Mouse (Mus musculus): ENCODE data around the gene Aig1. TPM values are rescaled to one million over a fixed set of nuclear protein-coding genes. Genes with fewer than 3 reads are reported as not detected.

Aig1 gene
- polyA plus RNA-seq, 1 experiment, result 70.7 TPM

DNA sequence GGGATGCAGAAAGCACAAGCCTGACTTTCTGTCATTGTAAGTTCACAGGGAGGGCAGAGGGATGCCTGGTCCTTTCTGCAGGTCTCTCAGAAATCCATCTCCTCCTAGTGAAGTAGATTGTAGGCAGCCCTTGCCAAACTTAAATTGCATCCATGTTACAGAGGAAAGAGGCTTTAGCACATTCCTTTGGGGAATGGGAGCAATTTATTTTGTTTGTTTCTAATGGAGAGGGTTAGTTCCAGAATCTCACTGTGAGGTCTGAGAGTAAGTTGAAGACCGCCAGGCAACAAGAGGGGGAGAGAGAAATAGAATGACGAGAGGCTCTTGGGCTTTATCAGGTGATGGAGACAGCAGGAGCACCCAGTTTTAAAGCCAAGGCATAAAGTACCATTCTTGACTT lies 155.7 kb downstream of the Aig1 start:
- Histone ChIP-seq H3K4me3 (ENCODE audit: low read depth, low read length) (no peak overlapping the region), H3K27ac (ENCODE audit: insufficient read depth, low read depth, low read length) (no peak overlapping the region), H3K36me3 (ENCODE audit: control insufficient read depth, insufficient read depth, low read length) (no peaks in the 10 kb centered on the region; the same call in 1 of the 2 replicates), H3K27me3 (ENCODE audit: control insufficient read depth, insufficient read depth, low read length) (no peaks in the 10 kb centered on the region), H3K4me1 (ENCODE audit: control insufficient read depth, insufficient read depth, insufficient read length, low read length) (no peaks in the 10 kb centered on the region)
- WGBS, result 86% methylated on average over 2 of the region's 2 CpGs
- TF ChIP-seq CTCF (IDR thresholded peaks at IDR 0.05; ENCODE audit: extremely low read depth, insufficient read length, insufficient replicate concordance, low read depth, low read length) (no peak), POLR2A (IDR thresholded peaks at IDR 0.05; ENCODE audit: low read depth, low read length) (no peak)

DNA sequence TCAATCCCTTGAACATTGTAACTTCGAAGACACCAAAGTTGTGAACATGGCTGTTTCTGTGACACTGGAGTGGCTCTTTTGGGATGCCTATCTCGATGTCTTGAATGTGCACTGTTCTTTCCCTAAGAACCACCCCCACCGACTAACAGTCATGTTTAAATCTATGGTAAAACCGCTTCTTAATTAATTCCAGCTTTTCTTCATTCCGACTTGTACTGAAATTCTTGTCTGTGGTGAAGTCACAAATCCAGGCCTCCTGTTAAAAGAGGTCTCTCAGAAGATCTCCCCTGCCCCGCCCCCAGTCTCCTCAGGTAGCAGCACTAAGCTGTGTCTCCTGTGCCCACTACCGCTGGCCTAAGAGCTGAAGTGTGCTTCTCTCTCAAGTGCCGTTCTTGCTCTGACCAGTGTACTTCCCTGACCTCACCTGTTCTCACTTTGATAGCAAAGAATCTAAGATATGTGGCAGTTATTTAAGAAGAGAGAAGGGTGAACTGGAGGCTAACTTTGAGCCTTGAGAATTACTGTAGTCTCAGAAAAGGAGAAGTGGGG lies 157.4 kb downstream of the Aig1 start:
- Histone ChIP-seq H3K36me3 (ENCODE audit: control insufficient read depth, insufficient read depth, low read length) (no peaks in the 10 kb centered on the region; the same call in 1 of the 2 replicates), H3K27ac (ENCODE audit: insufficient read depth, low read depth, low read length) (no peak overlapping the region), H3K4me1 (ENCODE audit: control insufficient read depth, insufficient read depth, insufficient read length, low read length) (no peaks in the 10 kb centered on the region), H3K4me3 (ENCODE audit: low read depth, low read length) (no peak overlapping the region), H3K27me3 (ENCODE audit: control insufficient read depth, insufficient read depth, low read length) (no peaks in the 10 kb centered on the region)
- WGBS, result 95% methylated on average over 8 of the region's 8 CpGs
- TF ChIP-seq POLR2A (IDR thresholded peaks at IDR 0.05; ENCODE audit: low read depth, low read length) (no peak), CTCF (IDR thresholded peaks at IDR 0.05; ENCODE audit: extremely low read depth, insufficient read length, insufficient replicate concordance, low read depth, low read length) (no peak)

DNA sequence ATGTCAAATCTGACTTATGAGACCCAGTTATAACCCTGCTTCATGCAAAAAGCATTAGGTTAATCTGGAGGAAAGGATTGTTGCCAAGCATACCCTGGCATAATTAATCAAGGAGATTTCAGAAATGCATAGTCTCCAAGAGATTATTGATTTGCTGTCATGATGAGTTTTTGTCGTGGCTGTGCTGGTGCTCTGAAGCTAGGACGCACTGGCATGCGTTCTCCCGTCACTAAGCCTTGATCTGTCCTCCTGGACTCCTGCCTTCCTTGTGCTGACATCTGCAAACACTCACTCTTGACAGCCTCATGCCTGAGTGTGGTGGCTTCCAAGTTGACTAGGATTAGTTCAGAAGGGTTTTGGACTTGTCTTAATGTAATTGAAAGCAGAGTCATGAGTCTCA lies 163.0 kb downstream of the Aig1 start:
- TF ChIP-seq POLR2A (IDR thresholded peaks at IDR 0.05; ENCODE audit: low read depth, low read length) (no peak), CTCF (IDR thresholded peaks at IDR 0.05; ENCODE audit: extremely low read depth, insufficient read length, insufficient replicate concordance, low read depth, low read length) (no peak)

DNA sequence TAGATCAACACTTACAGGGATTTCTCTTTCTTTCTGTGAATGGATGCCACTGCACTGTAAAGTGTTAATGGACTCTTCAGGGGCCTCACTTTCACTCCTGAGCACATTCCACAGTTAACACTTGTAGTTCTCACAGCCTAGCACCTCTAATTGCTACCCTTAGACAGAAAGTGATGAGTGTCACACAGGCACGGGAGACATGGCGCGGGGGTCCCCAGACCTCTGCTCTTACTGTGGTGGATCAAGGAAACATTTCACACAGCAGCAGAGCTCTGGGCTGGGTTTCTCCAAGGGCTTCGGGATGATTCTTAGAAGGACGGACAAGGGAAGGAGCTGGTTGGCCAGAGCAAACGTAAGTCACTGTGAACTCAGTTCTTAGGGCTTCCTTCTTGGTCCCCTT lies 166.1 kb downstream of the Aig1 start:
- Histone ChIP-seq H3K27me3 (ENCODE audit: control insufficient read depth, insufficient read depth, low read length) (no peaks in the 10 kb centered on the region), H3K4me3 (ENCODE audit: low read depth, low read length) (no peak overlapping the region), H3K27ac (ENCODE audit: insufficient read depth, low read depth, low read length) (no peak overlapping the region), H3K4me1 (ENCODE audit: control insufficient read depth, insufficient read depth, insufficient read length, low read length) (no peaks in the 10 kb centered on the region), H3K36me3 (ENCODE audit: control insufficient read depth, insufficient read depth, low read length) (no peaks in the 10 kb centered on the region)
- WGBS, result 85% methylated on average over 6 of the region's 6 CpGs
- TF ChIP-seq POLR2A (IDR thresholded peaks at IDR 0.05; ENCODE audit: low read depth, low read length) (no peak), CTCF (IDR thresholded peaks at IDR 0.05; ENCODE audit: extremely low read depth, insufficient read length, insufficient replicate concordance, low read depth, low read length) (no peak)

More for the DNA sequence above, 163.0 kb downstream of the Aig1 start:
- WGBS, result 71% methylated on average over 4 of the region's 4 CpGs
- Histone ChIP-seq H3K4me1 (ENCODE audit: control insufficient read depth, insufficient read depth, insufficient read length, low read length) (no peaks in the 10 kb centered on the region), H3K27ac (ENCODE audit: insufficient read depth, low read depth, low read length) (no peak overlapping the region), H3K4me3 (ENCODE audit: low read depth, low read length) (no peak overlapping the region), H3K27me3 (ENCODE audit: control insufficient read depth, insufficient read depth, low read length) (no peaks in the 10 kb centered on the region), H3K36me3 (ENCODE audit: control insufficient read depth, insufficient read depth, low read length) (no peaks in the 10 kb centered on the region)

DNA sequence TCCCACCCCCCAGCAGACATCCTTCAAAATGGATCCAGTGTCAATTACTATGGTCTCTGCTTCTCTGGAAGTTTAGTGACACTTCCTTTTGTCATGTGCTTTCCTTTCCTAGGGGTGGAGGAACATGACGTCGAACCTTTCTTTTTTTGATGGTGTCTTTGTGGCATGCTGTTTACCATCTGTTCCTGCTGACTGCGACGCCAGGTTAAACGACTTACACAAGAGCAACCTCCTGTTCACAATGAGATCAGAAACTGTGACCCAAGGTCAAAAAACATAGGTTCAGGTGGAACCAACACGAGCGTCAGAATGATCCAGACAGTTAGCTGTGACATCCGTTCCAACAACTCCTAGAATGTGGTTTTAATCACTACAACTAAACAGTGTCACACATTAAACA lies 166.7 kb downstream of the Aig1 start:
- no peaks in the 10 kb centered on the region for H3K4me1 ChIP-seq (ENCODE audit: control insufficient read depth, insufficient read depth, insufficient read length, low read length)
- H3K27me3 ChIP-seq (ENCODE audit: control insufficient read depth, insufficient read depth, low read length), result no peaks in the 10 kb centered on the region
- no peak for TF ChIP-seq POLR2A (IDR thresholded peaks at IDR 0.05; ENCODE audit: low read depth, low read length)
- no peak for TF ChIP-seq CTCF (IDR thresholded peaks at IDR 0.05; ENCODE audit: extremely low read depth, insufficient read length, insufficient replicate concordance, low read depth, low read length)
- no peak overlapping the region for H3K27ac ChIP-seq (ENCODE audit: insufficient read depth, low read depth, low read length)
- 69% methylated on average over 8 of the region's 8 CpGs for WGBS
- no peak overlapping the region for H3K4me3 ChIP-seq (ENCODE audit: low read depth, low read length)
- no peaks in the 10 kb centered on the region for H3K36me3 ChIP-seq (ENCODE audit: control insufficient read depth, insufficient read depth, low read length)

DNA sequence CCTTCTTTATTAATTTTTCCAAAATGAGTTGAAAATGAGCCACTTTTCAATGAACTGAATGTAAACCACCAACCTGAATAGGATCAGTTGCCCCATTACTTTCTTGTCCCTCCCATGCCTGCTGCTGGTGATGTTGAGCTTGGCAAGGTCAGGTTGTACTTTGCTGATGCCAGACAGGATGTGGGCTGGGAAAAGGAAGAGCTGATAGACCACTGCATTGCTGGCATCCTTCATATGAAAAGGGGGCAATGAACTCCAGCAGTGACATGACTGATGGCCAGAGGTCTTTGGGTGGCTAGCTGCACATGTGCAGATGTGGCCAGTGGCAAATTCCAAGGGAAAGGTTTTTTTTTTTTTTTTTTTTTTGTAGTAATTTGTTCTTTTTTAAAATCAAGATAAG lies 172.5 kb downstream of the Aig1 start:
- no peak overlapping the region for H3K4me3 ChIP-seq (ENCODE audit: low read depth, low read length)
- H3K27me3 ChIP-seq (ENCODE audit: control insufficient read depth, insufficient read depth, low read length), result no peaks in the 10 kb centered on the region
- no peaks in the 10 kb centered on the region for H3K4me1 ChIP-seq (ENCODE audit: control insufficient read depth, insufficient read depth, insufficient read length, low read length)
- TF ChIP-seq CTCF (IDR thresholded peaks at IDR 0.05; ENCODE audit: extremely low read depth, insufficient read length, insufficient replicate concordance, low read depth, low read length) (no peak), POLR2A (IDR thresholded peaks at IDR 0.05; ENCODE audit: low read depth, low read length) (no peak)
- no peaks in the 10 kb centered on the region for H3K36me3 ChIP-seq (ENCODE audit: control insufficient read depth, insufficient read depth, low read length)
- H3K27ac ChIP-seq (ENCODE audit: insufficient read depth, low read depth, low read length), result no peak overlapping the region

DNA sequence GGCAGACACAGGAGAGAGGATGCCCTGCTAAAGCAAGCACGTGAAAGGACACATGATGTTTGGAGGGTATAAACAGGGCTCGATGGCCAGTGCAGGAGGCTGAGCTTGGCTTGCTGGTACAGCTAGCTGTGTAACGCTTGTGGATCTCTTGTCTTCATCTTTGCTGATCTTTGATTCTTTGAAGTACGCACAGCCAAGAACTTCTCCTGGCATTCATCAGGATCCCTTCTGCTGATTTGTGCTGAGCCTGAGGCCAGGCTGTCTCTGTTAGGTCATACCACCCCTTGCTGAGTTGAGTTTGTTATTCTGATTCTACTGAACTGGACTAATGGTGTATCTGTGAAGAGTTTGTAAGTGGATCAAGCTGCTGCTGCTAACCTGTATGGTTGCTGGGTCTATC lies 175.5 kb downstream of the Aig1 start:
- 97% methylated on average over 4 of the region's 4 CpGs for WGBS
- Histone ChIP-seq H3K36me3 (ENCODE audit: control insufficient read depth, insufficient read depth, low read length) (peaks cover 3% of the 10 kb centered on the region; the same call in 1 of the 2 replicates), H3K27ac (ENCODE audit: insufficient read depth, low read depth, low read length) (no peak overlapping the region), H3K4me1 (ENCODE audit: control insufficient read depth, insufficient read depth, insufficient read length, low read length) (no peaks in the 10 kb centered on the region), H3K4me3 (ENCODE audit: low read depth, low read length) (no peak overlapping the region), H3K27me3 (ENCODE audit: control insufficient read depth, insufficient read depth, low read length) (no peaks in the 10 kb centered on the region)
- no peak for TF ChIP-seq CTCF (IDR thresholded peaks at IDR 0.05; ENCODE audit: extremely low read depth, insufficient read length, insufficient replicate concordance, low read depth, low read length)
- TF ChIP-seq POLR2A (IDR thresholded peaks at IDR 0.05; ENCODE audit: low read depth, low read length), result no peak
